Mouse (Mus musculus) cerebellum, postnatal 14 days (tissue): ENCODE data around the gene Smad3.

Experiments
- DNase-seq, 2 experiments: peaks; one replicate each; pipeline ENCODE4 v3.0.0; 2021; ENCODE audit warnings: mixed read lengths in 2 of 2

Smad3 gene

DNA sequence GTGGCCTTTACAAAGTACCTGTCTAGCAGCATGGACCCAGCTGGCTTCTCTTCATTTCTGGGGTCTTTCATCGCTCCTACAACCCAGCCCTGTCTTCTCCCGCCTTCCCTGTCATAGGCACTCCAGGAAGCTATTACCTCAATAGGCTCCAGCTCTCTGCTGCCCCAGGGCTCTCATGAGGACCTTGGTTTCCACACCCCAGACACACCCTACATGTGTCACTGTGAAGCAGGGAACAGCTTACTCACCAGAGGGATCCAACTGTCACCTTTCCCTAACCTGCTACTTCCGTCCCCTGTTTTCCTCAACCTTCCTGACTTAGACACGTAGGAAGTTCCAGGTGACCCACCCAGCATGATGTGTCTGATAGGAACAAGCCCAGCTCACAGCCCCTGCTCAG is 97.7 kb downstream of the Smad3 start:
- no peak for DNase-seq

DNA sequence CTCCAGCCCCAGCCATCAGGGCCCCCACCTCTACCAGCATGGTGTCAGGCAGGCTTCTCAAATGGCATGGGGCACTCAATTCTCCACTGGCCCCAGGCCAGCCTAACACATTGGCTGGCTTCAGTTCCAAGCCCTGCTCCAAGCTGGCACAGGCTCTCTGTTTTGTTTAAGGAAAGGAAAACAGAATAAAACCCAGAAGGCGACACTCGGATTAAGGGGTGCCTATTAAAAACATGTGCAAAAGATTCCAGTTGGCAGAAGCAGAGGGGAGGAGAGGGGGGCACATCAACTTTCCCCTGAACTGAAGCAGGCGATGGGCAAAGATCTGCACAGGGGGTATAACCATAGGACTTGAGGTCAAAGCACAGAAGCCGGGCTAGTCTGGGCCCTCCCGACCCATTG is 98.8 kb downstream of the Smad3 start:
- peak; percentile 88 to 93 for DNase-seq

DNA sequence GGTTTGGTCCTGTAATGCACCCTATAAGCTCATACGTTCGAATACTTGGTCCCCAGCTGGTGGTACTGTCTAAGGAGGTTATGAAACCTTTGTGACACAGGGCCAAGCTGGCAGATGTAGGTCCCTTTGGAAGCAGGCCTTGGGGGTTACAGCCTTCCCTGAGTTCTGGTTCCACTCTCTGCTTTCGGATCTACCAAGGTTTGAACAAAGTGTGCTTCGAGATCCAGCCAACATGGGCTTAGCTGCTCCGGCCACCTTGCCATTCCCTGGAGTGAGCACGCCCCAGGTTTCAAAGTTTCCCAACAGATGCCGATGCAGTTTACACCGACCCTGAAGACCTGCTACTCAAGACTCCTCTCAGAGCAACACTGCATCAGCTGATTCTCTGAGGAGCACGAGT is 99.4 kb downstream of the Smad3 start:
- DNase-seq: peak in 1 of 2 experiments; percentile 32

DNA sequence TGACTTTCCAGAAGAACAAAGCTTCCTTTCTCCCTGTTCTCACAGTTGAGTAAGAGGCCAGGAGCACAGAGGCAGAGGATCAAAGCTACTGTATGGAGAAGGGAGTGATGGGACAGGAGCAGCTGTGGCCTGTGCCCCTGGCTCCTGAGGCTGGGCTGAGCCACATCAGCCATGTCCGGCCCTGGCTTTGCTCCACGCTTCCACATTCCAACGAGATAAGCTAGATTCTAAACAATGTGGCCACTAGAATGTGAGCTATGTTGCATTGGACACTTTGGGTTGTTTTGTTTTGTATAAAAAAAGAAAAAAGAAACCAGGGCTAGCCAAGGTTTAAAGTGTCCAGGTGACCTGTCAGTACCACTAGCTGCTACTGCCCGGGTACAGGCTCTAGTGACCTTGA is 100.6 kb downstream of the Smad3 start:
- DNase-seq: no peak

DNA sequence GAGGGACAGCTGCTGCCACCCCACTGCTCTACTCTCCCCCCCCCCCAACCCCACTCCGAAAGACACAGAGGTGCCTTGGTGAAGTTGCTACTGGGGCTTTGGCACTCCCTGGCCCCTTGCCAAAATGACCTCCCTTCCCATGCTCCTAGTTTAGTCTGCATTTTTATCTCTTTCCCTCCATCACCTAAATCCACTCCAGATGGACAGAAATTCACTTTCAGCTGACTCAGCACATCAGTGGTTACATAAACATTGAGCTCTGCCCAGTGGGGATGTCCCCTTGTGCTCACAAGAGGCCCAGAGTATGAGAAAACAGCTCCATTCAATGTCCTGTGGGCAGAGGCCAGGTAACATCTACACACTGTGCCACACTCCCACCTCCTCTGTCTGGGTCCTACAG is 102.7 kb downstream of the Smad3 start:
- peak in 1 of 2 experiments; percentile 49 for DNase-seq

DNA sequence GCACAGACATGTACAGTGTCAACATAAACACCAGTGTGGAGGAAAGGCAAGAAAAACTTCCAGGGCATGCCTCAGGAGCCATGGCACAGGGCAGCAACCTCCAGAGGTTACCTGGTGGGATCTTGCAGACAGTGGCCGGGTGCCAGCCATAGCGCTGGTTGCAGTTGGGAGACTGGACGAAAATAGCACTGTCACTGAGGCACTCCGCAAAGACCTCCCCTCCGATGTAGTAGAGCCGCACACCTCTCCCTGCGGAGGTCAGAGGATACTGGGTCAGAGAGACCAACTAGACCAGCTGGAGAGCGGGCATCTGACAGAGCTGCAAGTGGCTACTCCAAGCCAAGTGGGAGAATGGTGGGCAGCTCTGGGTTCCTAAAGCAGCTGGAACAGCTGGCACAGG is 103.2 kb downstream of the Smad3 start:
- peak in 1 of 2 experiments; percentile 39 for DNase-seq

DNA sequence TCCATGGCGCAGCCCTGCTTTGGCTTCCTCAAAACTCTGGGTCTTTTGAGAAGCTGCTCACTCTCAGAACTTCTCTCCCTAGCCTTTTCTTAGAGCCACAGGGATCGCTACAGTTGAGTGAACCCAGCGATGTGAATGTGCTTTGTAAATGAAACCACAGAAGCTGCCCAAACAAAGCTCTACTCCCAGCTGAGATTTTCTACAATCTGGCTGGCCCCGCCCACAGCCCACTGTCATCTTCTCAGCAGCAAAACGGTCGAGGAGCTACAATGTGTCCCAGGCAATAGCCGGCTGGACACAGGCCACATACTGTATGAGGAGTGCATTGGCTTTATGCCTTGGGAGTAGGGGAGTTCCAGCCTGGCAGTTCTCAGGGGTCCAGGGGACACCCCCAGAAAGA is 104.1 kb downstream of the Smad3 start:
- DNase-seq: no peak

DNA sequence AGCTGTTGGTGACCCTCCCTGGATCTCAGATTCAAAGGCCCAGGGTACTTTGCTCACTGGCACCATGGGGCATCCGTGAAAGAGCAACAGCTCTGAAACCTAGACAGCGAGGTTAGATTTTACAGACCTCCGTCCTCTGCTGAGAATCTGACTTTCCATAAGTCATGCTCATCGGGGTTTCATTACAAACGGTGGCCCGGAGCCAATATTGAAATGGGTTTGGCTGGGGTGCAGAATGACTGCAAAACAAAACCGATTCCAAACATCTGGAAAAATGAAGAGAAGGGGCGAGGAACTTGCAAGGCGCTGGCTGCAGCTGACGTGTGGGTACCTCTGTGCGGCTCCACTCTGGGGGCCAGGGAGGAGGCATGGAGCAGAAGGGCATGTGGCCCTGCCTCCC is 106.2 kb downstream of the Smad3 start:
- peak in 1 of 2 experiments; percentile 37 for DNase-seq

DNA sequence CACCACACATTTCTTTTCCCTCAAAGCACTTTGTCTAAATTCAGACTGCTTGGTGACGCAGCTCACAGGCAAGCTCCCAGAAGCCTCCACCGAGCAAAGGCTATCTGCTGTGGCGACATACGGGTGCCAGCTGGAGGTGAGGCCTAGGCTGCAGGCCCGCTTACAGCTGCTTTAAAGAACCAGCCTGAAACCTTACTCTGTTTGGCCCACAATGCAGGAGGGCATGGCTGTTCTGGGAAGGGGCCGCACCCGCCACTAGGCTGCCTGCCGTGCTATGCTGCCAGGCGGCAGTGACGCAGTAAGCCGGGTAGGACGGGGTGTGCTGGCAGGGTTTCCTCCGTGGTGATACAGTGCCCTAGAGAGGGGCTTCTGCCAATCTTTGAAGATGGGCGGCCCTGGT is 106.9 kb downstream of the Smad3 start:
- peak; percentile 54 to 59 for DNase-seq

DNA sequence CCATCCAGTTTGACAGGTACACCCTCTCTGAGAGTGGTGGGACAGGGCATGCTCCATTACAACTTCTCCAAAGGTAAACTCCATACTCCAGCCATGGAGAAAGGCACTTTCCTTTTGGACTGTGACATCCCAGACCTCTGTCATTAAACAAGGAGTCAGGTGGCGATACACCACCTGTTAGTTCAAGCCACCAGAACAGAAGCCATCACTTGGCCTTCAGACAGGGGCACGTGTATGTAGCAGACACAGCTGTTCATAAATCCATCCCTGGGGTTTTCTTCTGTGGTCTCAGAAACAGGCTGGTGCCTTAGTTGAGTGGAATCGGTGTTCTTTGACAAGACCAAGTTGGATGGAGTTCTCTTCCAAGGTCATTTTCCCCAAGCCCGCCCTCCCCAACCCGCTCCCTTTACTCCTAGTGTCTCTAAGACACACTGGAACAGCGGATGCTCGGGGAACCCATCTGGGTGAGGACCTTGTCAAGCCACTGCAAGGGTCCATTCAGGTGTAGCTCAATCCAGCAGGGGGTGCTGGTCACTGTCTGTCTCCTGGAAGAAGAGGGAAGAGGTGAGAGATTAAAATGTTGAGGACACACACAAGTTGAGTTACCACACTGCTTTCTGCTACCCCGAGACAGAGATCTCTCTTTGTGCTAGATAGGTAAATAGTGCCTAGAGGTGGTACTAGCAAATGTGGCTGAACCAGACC is 107.8 kb downstream of the Smad3 start:
- peak; percentile 44 to 59 for DNase-seq

DNA sequence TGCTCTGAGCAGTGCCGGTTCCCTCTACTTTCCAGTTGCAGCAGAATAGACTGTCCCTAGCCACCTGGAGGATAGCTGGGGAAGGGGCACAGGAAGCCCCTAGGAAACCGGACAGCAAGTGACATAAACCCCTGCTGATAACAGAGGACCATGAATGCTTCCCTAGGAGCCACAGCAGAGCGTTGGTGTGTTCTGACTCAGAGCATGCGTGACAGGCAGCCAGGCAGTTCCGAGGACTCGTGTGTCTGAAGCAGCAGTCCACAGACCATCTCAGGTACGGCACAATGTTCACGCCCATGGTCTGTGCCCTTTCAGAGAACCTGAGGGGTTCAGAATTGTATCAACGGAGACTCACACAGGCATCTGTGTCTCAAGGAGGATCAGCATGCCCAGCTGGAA is 109.3 kb downstream of the Smad3 start:
- peak in 1 of 2 experiments; percentile 42 for DNase-seq

DNA sequence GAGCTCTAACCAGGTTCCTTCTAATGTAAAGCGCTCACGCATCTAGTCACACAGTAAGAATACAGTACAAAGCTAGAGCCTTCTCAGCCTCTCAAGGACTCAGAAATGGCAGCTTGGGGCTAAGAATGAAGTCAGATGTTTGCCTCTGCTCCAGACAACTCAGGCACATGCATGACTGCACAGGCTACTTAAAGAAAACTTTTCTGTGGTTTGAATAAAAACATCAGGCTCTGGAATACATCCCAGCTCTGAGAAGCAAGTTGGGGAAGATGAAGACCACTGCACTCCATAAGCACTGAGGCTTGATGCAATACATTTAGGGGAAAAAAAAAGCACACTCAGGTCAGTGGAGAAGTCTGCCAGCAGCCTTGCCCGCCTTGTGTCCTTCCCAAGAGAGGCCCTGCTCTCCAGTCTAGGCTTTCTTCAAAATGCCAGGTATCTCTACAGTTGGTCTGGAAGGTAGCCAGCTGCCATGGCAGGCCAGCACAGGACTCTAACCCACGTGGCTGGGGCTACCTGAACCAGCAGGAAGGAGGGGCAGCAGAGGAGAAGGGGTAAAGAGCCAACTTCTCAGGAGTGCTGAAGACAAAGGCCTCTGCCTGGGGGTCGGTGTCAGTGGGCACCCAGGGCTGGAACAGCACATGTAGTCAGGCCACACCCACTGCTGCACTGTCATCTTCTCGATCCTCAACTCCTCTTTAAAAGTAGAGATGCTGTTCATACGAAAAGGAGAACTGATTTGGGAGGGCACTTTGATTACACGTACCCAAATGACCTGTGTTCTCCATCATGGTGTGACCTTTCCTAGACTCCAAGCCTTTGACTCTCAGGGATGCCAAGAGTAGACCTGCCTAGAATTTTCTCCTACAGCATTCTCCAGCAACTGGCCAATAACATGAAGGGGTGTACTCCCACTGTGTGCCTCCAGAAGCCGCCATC is 109.9 kb downstream of the Smad3 start:
- DNase-seq: peak; percentile 44 to 45

DNA sequence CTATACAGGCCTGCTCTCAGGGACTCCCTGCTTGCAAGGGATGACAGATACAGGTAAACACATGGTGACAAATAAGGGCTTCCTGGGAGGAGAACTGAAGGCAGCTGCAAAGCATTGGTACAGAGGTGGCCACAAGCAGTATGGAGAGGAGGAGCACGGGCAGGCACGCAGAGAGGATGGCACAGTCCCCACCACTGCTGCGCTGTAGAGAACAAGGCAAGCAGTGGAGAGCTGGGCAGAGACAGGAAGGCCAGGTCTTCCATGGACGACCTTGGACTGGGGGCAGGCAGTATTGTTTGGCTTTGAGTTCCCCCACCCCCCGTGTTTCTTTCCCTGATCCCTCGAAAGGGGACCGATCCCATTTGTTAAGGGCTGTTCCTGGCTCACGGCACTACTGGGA is 112.7 kb downstream of the Smad3 start:
- no peak for DNase-seq

DNA sequence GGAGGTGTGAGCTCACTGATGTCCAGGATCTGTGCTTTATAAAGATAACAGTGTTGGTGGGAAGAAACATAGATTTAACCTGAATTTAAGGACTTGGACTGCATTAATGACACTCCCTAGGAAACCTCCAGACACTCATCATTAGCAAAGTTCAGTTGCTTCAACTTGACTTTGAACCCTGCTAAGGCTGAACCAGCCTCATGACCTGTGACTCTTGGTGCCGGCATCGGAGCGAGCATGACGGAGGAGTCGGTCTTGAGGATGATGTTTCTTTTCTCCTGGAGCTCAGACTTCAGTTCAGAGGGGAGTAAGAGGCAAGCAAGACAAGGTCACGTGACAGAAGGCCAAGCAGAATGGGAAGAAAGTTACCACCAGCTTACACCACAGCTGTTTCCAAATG is 113.8 kb downstream of the Smad3 start:
- no peak for DNase-seq

DNA sequence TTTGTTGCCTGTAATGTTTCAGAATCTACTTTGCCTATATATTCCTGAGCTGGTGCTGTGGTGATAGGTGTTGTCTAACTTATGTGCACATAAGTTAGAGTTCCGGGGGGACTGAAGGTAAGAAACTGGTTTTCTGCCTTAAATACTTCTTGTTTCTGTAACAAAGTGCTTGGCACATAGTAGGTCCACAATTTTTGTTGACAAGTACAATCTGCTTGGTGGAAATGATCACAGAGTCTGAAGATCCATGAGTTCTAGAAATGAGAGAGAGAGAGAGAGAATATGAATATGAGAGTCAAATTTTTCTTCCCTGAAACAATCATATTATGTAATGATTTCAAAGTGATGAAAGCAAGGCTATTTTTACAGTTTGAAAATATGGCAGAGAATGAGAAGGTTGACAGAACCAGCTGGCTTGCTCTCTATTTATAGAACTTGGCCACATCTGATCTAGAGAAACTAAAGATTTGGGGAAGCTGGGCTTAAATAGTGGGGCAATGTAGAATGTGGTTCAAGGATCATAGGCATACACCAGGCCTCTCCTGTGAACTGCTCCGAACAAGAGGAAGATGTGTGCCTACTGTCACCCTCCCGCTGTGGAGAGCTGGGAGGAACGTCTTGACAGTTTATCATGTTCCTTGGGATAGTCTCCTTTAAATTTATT is 115.7 kb downstream of the Smad3 start:
- DNase-seq: no peak

DNA sequence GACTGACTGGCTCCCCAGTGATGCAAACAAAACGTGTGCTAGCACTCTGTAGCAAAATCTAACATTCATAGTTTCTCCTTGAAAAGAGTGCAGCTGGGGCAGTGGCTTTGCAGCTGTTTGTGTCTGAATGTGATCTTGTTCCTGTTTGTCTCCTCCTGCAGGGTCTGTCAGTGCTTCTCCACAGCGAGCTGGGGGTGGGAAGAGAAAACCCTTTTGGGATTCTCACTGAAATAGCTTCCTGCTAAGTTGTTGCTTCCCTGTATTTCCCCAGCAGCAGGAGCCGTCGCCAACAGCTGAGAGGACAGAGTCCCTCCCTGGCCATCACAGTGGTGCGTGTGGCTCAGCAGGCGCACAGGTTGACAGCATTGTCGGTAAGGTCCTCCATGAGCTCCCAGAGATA is 121.7 kb downstream of the Smad3 start:
- no peak for DNase-seq

DNA sequence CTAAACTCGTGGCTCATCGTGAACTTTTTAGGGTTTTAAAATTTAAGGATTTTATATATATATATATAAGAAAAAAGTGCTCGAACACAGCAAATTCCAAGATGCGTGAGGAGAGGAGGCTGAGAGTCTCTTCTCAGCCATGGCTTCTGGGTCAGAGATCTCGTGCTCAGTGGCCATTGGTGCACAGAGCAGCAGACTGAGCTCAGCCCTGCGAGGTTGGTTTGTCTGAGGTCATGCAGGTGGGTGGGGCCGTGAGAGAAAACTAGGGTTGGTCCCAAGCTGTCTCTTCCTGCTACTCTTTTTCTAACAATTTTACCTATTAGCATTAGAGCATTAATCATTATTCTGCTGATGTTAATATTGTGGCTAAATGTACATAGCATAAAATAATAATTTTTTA is 124.5 kb downstream of the Smad3 start:
- no peak for DNase-seq

DNA sequence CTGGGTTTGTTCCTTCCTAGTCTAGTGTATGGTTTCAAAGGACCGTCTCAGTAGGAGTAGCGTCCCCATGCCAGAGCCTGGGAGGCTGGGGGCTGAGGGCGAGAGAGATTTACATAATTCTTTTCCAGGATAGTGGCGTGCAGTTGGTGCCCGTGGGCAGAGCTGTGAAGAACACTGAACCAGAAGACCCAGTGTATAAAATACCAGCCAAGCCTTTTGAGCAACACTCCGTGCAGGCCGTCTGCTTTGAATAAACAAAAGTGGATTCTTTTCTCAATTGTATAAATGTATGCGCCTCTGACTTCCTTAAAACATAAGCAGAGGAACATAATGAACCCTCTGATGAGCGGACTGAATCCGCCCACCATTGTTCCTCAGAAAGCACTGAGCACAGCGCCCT is 124.9 kb downstream of the Smad3 start:
- no peak for DNase-seq

DNA sequence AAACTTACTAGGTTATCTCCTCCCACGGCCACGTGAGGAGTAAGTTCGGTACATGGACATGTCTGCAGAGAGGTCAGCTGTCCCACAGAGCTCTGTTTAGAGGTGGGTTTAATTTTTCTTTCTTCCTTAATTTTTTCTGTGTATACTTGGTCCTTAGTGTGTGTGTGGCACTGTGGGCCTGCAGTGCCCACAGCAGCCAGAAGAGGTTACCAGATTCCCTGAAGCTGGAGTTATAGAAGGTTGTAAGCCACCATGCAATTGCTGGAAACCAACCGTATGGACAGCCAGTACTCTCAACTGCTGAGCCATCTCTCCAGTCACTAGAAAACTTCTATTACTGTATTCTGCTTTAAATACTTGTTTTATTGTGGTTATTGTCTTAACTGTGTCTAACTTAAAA is 125.7 kb downstream of the Smad3 start:
- DNase-seq: no peak

DNA sequence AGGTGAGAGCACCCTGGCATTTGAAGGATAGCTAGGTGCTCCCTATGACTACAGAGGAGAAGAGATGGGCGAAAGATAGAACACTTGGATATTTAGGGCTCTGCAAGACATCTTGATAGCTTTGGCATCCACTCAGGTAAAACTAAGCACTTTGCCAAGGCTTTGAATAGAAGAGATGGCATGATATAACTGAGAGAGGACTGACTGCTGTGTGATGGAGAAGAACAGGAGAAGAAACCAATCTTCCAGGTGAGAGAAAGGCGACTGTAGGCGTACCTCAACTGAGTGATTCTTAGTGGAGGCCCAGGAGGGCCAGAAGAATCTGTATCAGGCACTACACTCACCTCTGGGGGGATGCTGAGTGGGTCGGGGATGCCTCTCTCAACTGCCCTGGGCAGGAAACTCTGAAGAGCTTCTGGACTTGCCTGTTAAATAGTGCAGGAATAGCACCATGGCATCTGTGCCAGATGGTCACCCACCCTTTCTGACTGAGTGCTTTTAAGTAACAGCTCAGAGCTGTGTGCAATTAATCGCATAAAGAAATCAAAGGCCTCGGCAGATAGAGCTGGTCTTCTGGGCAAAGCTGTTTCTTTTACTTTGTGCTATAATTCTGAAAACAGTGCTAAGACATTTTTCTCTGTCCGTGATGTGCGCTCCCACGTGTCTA is 132.6 kb downstream of the Smad3 start:
- no peak for DNase-seq

DNA sequence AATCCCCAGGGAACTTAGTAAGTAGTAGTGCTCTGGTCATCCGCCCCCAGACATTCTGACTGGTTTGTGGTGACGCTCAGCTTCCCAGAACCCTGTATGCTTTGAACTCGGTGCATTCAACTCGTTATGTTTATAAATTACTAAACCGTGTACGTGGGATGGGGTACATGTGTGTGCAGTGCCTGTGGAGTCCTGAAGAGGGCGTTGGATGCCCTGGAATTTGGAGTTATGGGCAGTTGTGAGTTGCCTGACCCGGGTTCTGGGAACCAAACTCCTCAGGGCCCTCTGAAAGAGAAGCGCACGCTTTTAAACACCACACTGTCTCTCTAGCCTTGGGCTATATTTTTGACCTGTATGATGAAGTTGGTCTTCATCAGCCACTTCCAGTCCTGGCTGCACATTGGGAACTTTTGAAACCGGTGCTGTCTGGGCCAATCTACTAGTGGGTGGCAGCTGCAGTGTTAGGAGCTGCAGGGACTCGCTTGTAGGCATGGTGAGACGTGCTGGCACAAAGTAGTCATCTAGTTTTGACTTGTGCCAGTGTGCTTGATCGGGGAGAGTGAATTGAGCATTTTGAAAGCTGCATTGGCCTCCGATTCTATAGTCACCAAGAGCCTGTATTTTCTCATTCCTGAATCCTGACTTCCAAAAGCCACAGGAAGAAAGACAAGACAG is 133.8 kb downstream of the Smad3 start:
- no peak for DNase-seq

DNA sequence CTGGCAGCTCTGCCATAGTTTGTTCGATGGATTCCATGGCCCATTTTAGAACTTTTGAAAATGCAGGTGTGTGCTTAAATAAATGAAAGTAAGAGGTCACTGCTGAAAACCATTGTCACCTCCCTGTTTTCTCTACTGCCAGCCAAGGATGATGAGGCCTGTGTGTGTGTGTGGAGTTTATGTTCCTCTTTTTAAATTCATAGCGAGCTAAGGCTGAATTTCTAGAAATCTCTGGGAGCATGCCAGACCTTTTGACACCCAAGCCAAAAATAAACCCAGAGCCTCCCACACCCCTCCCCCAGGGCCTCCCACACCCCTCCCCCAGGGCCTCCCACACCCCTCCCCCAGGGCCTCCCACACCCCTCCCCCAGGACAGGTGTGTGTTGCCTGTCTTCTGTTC is 139.8 kb downstream of the Smad3 start:
- no peak for DNase-seq
